Mouse (Mus musculus) urinary bladder, postnatal 25 days (tissue): ENCODE results near the gene Creg1.
A peak's percentile ranks its signal among the peaks of the same experiment; 100 is the strongest.
"Not testable (repeated sequence)": the region's sequence is repeated elsewhere in the genome, so short reads cannot be mapped to it uniquely, and the experiment has no call there.

Experiments used
- DNase-seq: peaks from one replicate; pipeline ENCODE4 v3.0.0; 2022; ENCODE audit warnings: low spot score

Gene Creg1

DNA sequence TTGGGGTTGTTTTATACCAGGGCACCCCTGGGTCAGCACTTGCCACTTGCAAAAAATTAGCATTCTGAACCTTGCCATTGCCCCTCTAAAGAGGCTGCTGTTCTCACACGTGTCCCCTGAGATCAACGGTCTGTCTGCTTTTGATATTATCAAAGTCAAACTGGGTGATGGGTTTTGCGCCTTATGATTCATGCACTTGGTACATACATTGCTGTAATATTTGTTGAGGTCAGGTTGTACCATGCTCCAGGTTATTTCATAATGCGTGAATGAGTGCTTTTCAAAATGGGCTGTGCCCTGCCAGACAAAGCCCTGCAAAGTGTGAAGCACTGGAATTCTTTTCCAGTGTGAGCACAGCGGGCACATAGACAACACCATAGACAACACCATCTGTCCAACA is 11.7 kb upstream of the Creg1 start:
- DNase-seq, result no peak

DNA sequence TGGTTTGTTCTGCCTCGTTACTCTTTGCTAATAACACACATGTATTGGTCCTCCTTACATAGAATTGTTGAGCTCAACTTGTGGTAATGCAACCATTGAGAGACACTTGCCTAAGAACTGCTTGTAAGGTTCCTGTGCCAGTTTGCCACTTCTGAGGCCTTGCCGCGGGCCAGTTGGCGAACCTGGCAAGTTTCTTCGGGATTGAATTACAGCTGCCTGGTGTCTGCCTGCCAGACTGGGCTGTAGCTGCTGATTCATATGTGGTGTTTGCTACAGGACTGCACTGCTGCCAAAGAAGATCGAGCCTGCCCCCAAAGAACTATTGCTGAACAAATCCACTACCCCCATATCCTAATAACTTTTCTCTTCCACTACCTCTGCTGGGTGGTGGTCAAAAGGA is 9.3 kb upstream of the Creg1 start:
- DNase-seq, result no peak

DNA sequence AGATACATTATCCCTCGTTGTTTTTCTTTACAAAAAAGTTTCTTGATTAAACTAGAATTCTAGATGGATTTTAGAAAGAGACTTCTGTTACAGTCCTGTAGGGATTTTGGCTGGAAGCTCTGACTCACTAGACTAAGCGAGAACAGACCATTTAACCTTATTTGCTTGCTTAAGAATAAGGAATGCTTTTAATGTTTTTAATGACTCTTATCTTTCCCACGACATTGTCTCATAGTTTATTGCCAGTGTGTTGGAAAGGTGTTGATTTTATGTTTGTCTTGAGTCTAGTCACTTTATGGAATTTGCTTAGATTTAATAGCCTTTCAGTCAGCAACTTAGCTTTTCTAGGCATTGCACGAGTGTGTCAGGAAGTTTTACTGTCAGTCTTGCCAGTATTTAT is 8.4 kb upstream of the Creg1 start:
- DNase-seq, result no peak

DNA sequence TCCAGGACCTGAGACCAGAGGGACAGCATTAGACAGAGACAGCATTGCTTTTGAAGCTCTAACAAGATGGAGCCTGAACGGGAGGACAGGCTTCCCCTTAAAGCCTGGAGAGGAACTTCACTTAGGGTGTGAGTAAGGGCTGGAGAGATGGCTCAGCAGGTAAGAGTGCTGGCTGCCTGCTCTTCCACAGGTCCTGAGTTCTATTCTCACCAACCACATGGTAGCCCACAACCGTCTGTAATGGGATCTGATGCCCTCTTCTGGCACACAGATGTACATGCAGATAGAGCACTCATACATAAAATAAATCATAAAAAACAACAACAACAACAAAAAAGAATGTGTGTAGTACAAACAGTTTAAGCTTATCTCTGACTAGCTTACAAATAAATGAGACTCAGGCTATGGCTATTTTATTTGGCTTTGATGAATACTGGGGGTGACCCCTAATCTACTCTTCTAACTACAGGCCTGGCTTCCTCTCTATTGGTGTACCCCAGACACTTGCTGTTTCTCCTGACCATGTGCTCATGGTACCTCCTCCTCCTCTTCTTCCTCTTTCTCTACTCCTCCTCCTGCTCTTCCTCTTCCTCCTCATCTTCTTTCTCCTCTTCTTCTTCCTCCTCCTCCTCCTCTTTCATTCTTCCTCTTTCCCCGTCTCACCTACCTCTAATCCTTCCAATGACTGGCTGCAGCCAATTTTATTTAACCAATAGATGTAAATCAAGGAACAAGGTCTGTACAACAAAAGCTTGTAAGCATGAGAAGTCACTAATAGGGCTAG is 1.8 kb upstream of the Creg1 start:
- no peak for DNase-seq

DNA sequence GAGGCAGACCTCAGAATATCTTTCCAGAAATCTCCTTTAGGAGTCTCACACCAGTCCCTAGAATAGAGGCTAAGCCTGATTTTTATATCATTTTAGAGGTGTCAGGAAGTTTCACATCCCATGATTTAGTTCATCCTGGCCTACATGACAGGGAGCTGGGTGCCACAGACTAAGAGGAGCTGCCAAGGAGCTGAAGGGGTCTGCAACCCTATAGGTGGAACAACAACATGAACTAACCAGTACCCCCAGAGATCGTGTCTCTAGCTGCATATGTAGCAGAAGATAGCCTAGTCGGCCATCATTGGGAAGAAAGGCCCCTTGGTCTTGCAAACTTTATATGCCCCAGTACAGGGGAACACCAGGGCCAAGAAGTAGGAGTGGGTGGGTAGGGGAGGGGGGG is 1.0 kb upstream of the Creg1 start:
- not testable (repeated sequence) for DNase-seq

DNA sequence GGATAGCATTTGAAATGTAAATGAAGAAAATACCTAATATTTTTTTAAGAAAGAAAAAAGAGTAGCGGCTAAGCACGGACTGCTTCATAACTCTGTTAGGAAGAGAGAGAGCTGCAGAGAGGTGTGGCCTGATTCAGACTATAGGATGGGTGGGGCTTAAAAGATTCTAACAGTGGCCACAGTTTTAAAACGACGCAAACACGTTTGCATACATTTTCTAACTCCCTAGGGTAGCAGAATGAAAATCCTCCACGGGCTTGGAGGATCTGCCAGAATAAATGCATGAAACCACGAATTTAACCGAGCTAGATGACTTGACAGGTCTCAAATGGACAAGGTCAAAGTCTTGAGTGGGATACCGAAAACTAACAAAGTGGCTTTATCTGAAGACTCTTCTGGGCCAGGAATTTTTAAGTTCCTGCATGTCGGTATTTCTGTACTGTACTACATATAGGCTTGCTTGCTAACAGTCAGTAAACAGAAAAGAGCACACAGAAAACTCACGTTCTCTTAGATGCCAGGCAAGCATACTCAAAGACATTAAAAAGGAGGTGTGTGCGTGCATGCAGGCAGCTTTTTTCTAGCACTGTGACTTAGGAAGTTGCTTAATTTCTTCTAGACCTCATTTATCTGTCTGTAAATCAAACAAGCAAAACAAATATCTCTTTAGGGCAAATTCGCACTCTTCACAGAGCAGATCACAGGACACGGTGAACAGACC is 472 bp upstream of the Creg1 start:
- DNase-seq, result no peak

DNA sequence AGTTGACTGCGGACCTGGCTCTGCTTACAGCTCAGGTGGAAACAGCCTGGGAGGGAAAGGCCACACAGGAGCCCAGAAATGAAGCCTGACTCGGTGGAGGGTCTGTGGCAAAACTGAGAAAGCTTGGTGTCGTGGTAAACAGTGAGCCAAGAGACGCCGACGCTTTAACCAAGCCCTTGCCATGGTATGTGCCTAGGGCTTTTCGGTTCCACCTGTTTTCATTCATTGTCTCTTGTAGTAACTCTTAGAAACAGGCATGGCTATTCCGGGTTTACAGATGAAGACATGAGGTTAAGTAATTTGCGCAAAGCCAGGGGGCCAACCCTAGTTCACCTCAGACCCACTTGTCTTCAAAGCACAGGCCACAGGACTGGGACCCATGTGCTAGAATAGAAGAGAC is 1.0 kb downstream of the Creg1 start:
- DNase-seq, result no peak

DNA sequence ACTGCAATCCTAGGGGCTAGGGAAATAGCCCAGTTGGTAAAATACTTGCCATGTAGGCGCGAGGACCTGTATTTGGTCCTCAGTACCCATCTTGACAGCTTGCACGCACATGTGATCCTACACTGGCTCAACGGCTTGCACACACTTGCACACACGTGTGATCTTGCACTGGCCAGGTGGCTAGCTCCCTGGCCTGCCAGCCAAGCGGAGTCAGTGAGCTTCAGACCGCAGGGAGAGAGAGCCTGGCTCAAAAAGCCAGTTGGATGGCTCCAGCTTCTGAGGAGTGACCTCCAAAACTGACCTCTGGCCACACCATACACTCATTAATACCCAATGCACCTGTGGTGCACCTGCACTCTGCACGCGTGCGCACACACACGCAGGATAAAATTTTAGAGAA is 1.5 kb downstream of the Creg1 start:
- DNase-seq, result no peak

DNA sequence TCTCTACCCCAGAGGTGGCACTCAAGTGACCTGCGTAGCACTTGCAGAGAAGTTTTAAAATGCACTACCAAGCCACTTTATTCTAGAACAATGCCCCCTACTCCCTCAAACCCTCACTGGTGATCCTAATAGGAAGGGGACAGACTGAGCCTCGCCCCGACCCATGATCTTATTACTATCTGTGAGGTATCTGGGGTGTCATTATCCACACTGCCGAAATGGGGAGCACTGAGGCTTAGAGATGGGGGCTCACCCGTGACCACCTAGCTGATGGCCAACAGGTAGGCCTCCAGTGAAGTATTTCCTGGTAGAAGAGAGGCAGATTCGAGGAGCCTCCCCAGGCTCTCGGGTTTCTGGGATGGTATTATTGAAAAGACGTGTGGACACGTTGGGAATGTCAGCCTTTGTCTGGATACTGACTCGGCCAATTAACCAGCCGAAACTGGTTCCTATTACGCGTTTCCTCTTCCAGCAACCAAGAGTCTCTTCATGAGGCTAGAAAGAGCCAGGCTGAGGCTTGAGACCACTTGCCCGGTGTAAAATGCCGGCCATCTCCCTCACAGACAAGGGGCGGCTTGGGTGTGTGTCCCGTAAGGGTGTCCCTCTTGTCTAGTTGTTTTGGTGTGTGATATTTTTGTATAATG is 2.2 kb downstream of the Creg1 start:
- DNase-seq, result no peak

DNA sequence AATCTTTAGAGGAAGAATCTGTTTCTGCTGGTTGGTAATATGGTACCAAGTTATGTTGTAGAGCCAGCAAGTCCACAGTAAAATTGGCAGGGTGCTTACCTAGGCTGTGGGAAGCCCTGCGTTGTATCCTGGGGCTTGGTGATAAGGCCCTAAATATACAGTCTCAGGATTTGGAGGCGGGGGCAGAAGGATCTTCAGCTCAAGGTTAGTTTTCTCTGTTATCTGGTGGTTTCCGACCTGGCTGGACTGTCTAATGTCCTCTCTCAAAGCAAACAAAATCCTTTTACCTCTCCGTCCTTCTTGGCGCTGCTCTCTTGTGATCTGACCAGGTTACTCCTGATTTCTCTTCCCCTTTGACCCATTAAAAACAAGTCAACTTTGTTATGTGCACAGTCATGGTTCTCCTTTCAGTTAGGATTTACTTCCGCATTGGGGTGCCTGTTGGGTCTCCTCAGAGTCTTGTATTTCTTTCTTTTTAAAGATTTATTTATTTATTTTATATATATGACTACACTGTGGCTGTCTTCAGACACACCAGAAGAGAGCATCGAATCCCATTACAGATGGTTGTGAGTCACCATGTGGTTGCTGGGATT is 2.8 kb downstream of the Creg1 start:
- no peak for DNase-seq

DNA sequence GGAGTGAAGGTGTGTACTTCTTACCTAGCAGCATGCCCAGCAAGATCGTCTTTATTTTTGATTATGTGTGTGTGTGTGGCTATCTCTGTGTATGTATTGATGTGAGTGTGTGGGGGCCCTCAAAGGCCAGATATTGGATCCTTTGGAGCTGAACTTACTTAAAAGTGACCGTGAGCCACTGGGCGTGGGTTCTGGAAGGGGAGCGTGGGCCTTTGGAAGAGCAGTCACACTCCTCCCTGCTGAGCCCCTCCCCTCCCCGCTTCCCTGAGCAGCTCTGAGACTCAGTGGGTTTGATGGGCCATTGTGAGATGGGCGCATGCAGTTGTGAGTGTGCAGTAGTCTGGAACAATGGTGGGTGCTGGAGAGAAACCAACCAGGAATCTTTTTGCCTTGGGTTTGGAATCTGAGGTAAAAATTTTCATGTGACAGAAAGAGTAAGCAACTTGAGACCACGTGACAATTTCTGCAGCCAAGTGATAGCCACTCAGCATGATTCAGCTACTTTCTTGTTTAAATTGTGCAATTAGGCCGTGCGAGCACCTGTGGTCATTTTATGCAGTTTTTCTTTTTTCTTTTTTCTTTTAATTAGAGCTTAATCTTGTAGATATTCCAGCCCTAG is 5.5 kb downstream of the Creg1 start:
- no peak for DNase-seq

DNA sequence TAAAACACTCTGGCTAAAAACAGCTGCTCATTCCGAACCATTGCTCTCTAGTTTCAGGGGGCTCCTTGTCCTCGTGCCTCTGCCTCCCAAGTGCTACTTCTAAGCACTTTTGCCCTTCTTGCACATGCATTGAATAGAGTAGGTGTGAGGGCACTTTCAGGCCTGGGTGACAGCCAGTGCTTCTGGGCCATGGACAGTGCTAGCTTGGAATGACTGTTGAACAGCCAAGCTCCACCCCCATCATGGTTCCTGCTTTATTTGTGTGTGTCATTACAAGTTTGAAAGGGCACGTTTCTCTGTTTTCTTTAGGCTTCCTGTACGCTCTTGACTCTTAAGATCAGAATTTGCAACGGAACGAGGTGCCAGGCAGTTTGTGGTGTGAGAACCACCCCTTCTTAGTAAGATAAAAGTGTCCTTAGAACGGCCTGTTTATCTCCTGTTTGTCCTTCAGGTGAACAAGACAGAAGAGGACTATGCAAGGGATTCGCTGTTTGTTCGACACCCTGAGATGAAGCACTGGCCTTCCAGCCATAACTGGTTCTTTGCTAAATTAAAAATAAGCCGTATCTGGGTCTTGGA is 6.7 kb downstream of the Creg1 start:
- DNase-seq, result no peak

DNA sequence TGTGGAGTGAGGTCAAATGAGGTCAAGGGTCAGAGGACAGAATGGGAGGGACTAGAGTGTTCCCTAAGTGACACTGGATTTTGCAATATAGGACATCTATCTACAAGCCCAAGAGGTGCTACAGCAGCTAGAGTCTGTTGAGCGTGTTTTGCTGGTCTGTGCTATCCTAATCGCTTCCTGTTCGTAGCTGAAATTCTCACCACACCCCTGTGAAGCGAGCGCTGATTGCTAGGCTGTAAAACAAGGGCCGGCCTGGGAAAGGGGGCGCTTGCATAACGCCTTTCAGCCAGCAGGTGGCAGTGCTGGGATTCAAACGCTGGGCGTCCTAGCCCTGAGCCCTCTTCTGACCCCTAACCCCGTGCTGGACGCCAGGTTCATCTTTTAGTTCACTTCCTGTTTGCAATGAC is 7.9 kb downstream of the Creg1 start:
- DNase-seq, result peak; percentile 74

DNA sequence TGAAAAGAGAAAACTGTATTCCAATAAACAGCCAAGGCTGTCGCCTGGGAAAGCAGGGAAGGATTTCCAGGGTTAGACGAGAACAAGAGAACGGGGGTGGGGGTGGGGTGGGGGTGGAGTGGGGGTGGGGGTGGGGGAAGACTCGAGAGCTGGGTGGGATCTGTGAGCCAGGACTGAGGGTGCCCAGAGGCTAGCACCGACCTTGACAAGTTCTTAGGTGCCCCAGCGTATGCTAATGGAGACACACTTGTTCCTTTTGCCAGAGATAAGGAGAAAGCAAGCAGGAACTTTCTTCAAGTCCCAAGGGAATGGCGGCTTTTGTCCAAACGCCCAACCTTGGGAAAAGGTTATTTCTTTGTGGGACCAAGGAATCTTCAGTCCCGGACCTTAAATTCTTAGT is 8.5 kb downstream of the Creg1 start:
- DNase-seq, result no peak

DNA sequence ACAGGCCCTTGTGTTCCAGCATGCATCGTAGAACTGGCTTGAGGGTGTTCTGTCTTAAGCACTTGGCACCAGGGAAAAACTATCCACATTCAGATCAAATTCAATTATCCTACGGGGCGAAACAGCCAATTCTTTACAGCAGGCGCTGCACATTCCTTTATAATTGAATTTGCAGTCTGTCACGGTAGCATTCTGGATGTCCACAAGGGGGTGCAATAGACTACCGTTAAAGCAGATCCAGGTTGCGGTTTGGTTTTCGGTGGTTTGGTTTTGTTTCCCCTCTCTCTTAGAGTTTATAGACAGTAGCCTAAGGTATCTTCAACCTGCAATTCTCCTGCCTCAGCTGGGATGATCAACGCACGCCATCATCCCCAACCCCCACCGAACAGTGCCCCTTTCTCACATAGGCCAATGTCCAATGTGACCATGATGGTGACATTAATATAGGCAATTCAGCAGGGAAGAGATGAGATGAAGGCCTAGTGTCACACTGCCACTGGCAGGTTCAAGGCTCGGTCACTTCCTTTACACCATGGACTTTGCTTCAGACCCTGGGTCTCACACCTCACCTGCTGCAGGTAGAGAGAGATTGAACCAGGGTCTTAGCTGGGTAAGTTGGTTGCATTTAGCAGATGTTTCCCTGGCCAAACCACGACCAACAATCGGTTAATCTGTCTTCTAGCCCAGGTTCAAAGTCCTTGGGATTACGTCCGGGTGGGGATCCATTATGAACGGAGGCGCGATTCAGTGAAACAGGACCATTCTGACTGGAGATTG is 12.2 kb downstream of the Creg1 start:
- no peak for DNase-seq

DNA sequence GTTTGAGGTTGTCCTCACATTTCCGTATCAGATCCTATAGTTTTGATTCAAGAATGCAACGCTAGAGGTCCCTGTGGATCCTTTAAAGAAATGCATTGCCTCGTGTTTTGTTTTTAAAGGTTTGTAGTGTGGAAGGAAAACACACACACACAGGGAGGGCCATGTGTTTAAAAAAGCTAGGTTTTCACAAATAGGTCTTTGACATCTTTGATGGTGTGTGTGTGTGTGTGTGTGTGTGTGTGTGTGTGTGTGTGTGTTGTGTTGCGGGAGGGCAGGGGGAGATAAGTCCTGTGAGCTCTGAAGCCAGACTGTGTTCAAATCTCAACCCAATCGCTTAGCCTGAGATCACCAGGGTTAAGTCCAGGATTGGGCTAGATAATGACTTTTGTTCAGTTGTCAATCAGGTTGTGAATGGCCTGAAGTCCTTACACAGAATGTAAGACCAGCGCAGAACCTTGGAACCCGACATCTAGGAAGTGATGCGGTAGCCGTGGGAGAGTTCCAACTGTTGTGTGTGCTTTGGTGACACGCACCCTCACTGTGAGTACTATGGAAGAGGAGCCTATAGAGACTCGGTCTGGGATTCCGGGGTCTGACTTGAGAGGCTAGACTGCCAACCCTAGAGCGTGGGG is 16.5 kb downstream of the Creg1 start:
- DNase-seq, result no peak

DNA sequence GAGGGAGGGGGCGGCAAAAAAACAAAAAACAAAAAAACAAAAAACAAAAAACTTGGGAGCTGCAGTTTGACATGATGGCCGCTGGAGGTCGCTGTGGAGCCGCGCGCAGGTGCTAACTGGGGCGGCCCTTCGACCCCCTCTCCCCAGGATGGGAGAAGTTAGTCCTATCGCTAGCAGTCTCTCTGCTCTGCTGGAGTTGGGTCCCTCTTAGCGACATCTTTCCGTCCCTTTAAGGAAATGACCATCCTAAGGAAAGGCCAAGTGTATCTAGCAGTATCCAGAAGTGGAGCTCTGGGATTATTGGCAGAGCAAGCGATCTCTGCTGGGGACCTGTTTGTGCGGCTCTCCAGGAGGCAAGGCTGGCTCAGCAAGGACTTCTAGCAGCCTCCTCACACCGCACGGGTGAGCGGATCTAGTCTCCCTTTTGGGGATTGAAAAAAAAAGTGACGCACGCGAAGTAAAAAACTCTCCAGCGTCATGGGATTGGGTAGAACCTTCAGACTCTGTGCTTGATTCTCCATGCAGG is 17.1 kb downstream of the Creg1 start:
- no peak for DNase-seq

DNA sequence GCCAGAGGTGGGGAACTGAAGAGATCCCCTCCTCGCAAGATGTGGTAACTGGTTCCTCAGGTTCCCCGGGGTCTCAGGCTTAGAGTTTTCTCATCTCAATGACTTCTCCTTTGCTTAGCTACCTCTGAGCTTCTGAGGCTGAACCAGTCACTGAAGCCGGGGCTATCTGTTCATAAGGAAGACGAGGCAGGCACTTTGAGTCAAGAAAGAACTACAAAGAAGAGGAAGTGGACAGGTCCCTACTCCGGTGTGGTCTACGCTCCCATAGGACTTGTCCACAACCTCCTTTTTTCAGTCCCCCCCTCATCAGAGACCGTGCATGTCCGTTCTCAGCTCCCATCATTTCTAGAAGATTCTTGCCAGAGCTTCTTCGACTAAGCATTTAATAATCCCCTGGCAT is 17.9 kb downstream of the Creg1 start:
- no peak for DNase-seq

DNA sequence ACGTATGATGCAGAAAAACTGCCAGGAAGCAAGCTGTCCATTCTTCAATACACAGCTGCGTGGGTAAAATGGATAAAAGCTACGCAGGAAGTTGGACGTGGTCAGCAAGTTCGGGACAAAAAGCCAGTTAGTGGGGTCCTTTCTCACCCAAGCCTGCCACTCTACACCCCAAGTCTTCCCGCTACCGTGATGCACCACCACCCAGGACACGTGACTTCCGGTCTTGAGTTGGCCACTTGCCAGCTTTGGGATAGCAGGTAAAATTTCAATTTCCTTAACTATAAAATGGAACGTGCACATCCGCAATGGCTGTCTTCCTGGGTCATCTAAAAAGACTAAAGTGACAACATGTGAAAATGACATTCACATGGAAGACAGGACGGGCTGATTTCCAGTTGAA is 18.4 kb downstream of the Creg1 start:
- DNase-seq, result no peak

DNA sequence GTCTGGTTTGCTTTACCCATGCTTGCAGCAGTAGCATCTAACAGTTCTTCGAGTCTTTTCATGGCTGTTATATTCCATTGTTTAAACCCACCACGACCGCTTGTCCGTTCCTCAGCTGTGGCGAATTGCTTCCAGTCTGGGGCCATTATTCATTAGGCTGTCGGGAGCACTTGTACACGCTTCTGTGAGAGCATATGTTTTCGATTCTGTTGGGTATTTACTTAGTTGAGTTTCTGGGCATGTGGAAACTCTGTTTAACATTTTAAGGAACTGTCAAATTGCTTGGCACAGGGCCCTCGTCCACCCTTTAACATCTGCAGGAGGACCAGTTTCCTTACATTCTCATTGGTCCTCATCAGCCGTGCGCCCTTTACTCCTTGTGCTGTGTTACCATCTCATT is 22.8 kb downstream of the Creg1 start:
- DNase-seq, result no peak

DNA sequence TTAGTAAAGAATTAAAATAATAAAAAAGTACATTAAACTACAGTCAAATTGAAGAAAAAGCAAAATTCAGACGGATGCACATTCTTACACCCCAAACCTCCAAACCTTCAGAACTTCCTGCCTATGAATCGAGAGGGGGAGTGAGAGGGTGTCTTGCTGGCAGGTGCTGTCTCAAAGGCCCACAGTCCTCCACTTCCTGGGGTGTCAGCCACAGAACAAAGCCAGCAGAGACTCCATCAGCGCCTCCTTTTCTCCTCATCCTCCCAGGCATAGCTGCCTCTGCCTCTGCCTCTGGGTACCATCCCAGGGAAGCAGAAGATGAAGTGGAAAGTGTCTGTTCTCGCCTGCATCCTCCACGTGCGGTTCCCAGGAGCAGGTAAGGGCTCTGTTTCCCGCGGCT is 25.0 kb downstream of the Creg1 start, which contains the start of gene Cd247:
TSS of gene Cd247 (plus strand) at position 171 of the 400 bp plus-strand sequence.
- DNase-seq, result no peak
